Mouse (Mus musculus) embryonic facial prominence, embryonic 12.5 days (tissue): ENCODE results near the gene Ntsr1. TPM values are rescaled to one million over a fixed set of nuclear protein-coding genes. Genes with fewer than 3 reads are reported as not detected.
A peak's percentile ranks its signal among the peaks of the same experiment; 100 is the strongest.

Experiments used
- ATAC-seq: fragments of 200-750 bp; cut with Nextera tagmentation; 2 replicates; pipeline ENCODE4 v1.8.0; 2017; ENCODE audit not compliant: insufficient number of reproducible peaks, insufficient read depth, low FRiP score, low TSS enrichment
- H3K27ac ChIP-seq: fragments of 300-500 bp; sonication (generic); 2 replicates; pipeline ENCODE4 v1.5.1; 2016; ENCODE audit warnings: mild to moderate bottlenecking
- H3K27me3 ChIP-seq: fragments of 300-500 bp; sonication (generic); 2 replicates; pipeline ENCODE4 v1.6.1; 2016; ENCODE audit warnings: mild to moderate bottlenecking, moderate library complexity
- H3K36me3 ChIP-seq: fragments of 300-500 bp; sonication (generic); 2 replicates; pipeline ENCODE4 v1.6.1; 2016; ENCODE audit warnings: mild to moderate bottlenecking
- H3K4me1 ChIP-seq: fragments of 300-500 bp; sonication (generic); 2 replicates; pipeline ENCODE4 v1.6.1; 2016
- H3K4me2 ChIP-seq: fragments of 300-500 bp; sonication (generic); replicated peaks from 2 replicates; pipeline ENCODE4 v1.6.1; 2016; ENCODE audit warnings: mild to moderate bottlenecking, moderate library complexity
- H3K4me3 ChIP-seq: fragments of 300-500 bp; sonication (generic); 2 replicates; pipeline ENCODE4 v1.5.1; 2016; ENCODE audit warnings: mild to moderate bottlenecking
- H3K9ac ChIP-seq: fragments of 300-500 bp; sonication (generic); 2 replicates; pipeline ENCODE4 v1.6.1; 2016; ENCODE audit warnings: mild to moderate bottlenecking, moderate library complexity
- H3K9me3 ChIP-seq: fragments of 300-500 bp; sonication (generic); 2 replicates; pipeline ENCODE4 v1.6.1; 2016; ENCODE audit warnings: mild to moderate bottlenecking, moderate library complexity
- WGBS: fragments of 180-500 bp; shearing (Covaris S2); methylation state at CpG from one replicate; pipeline ENCODE4 v1.1.7; 2016; 5-methylcytosine and 5-hydroxymethylcytosine counted together
- polyA plus RNA-seq: library from polyadenylated mRNA; unstranded; fragments of >200 nt; fragmentation: Nextera tagmentation; extraction: Ambion mirVana; gene quantifications from 2 replicates; pipeline ENCODE4 v1.2.1, GENCODE M21; 2016

Ntsr1 gene
- polyA plus RNA-seq, 1 experiment from 2014 or later, result 0.55 TPM

GRCm38 (mm10) chr2:180563841-180564240 is 64.1 kb downstream of the Ntsr1 start:
- 46% methylated on average over 5 of the region's 5 CpGs for WGBS
- no peak overlapping the region for H3K4me2 ChIP-seq
- H3K9me3 ChIP-seq, result no peaks in the 10 kb centered on the region
- H3K4me1 ChIP-seq, result peaks cover 4% of the 10 kb centered on the region
- ATAC-seq, result no peak
- H3K9ac ChIP-seq, result no peak overlapping the region
- H3K36me3 ChIP-seq, result no peaks in the 10 kb centered on the region
- H3K4me3 ChIP-seq, result no peak overlapping the region
- no peak overlapping the region for H3K27ac ChIP-seq
- H3K27me3 ChIP-seq, result 0 out of 2 replicates have a peak, but pooled peaks cover 7% of the 10 kb centered on the region

- Histone ChIP-seq H3K4me1 (peaks cover 12% of the 10 kb centered on the region), H3K4me2 (no peak overlapping the region), H3K27me3 (0 out of 2 replicates have a peak, but pooled peaks cover 10% of the 10 kb centered on the region), H3K9ac (no peak overlapping the region), H3K4me3 (no peak overlapping the region), H3K27ac (no peak overlapping the region), H3K36me3 (no peaks in the 10 kb centered on the region), H3K9me3 (no peaks in the 10 kb centered on the region)
- 36% methylated on average over 13 of the region's 13 CpGs for WGBS
- ATAC-seq, result no peak
These were observed 66.6 kb downstream of the Ntsr1 start for GRCm38 (mm10) chr2:180566240-180566913.

GRCm38 (mm10) chr2:180569028-180569643 is 69.4 kb downstream of the Ntsr1 start:
- Histone ChIP-seq H3K4me3 (no peak overlapping the region), H3K36me3 (no peaks in the 10 kb centered on the region), H3K4me2 (no peak overlapping the region), H3K27ac (peak overlapping the region; percentile 57; the same call in 1 of the 2 replicates), H3K9me3 (no peaks in the 10 kb centered on the region), H3K9ac (no peak overlapping the region), H3K27me3 (0 out of 2 replicates have a peak, but pooled peaks cover 5% of the 10 kb centered on the region), H3K4me1 (peaks cover 12% of the 10 kb centered on the region)
- 37% methylated on average over 3 of the region's 3 CpGs for WGBS
- 0 out of 2 replicates have a peak, but pooled peaks have one; percentile 41 for ATAC-seq

GRCm38 (mm10) chr2:180576482-180576881 is 76.7 kb downstream of the Ntsr1 start:
- no peak for ATAC-seq
- no peak overlapping the region for H3K9ac ChIP-seq
- no peaks in the 10 kb centered on the region for H3K36me3 ChIP-seq
- H3K4me2 ChIP-seq, result no peak overlapping the region
- H3K27me3 ChIP-seq, result 0 out of 2 replicates have a peak, but pooled peaks cover 5% of the 10 kb centered on the region
- no peak overlapping the region for H3K27ac ChIP-seq
- no peaks in the 10 kb centered on the region for H3K9me3 ChIP-seq
- no peak overlapping the region for H3K4me3 ChIP-seq
- no peaks in the 10 kb centered on the region for H3K4me1 ChIP-seq
- 53% methylated on average over 4 of the region's 4 CpGs for WGBS

- Histone ChIP-seq H3K4me1 (peaks cover 7% of the 10 kb centered on the region), H3K27ac (no peak overlapping the region), H3K4me3 (no peak overlapping the region), H3K9me3 (no peaks in the 10 kb centered on the region), H3K4me2 (no peak overlapping the region), H3K9ac (no peak overlapping the region), H3K27me3 (0 out of 2 replicates have a peak, but pooled peaks cover 5% of the 10 kb centered on the region), H3K36me3 (no peaks in the 10 kb centered on the region)
- WGBS, result 6% methylated on average over 3 of the region's 3 CpGs
- ATAC-seq, result no peak
These were observed 78.9 kb downstream of the Ntsr1 start for GRCm38 (mm10) chr2:180578686-180579085.

- no peak for ATAC-seq
- Histone ChIP-seq H3K27me3 (0 out of 2 replicates have a peak, but pooled peaks cover 5% of the 10 kb centered on the region), H3K4me1 (peaks cover 12% of the 10 kb centered on the region), H3K4me3 (no peak within 1 kb of the TSS), H3K27ac (no peak within 1 kb of the TSS), H3K9ac (no peak within 1 kb of the TSS), H3K9me3 (no peaks in the 10 kb centered on the region), H3K4me2 (no peak within 1 kb of the TSS), H3K36me3 (peaks cover 15% of the 10 kb centered on the region)
- WGBS, result 81% methylated on average over 3 of the region's 3 CpGs
These were observed 81.2 kb downstream of the Ntsr1 start, which contains the start of gene Mrgbp for GRCm38 (mm10) chr2:180581002-180581401. Mrgbp (plus strand) TSS chr2:180581304.

- no peaks in the 10 kb centered on the region for H3K27me3 ChIP-seq
- peak; percentile 61 for ATAC-seq
- WGBS, result under 1% methylated on average over 57 of the region's 57 CpGs
These were observed 82.8 kb downstream of the Ntsr1 start for GRCm38 (mm10) chr2:180582481-180583153.

GRCm38 (mm10) chr2:180583154-180583507 is 83.4 kb downstream of the Ntsr1 start:
- ATAC-seq, result 0 out of 2 replicates have a peak, but pooled peaks have one; percentile 14
- Histone ChIP-seq H3K4me3 (peak overlapping the region; percentile 91), H3K27ac (0 out of 2 replicates have a peak overlapping the region, but pooled peaks have one; percentile 54)

More at GRCm38 (mm10) chr2:180582481-180583153, 82.8 kb downstream of the Ntsr1 start:
- peak overlapping the region; percentile 94 for H3K4me2 ChIP-seq
- H3K4me3 ChIP-seq, result peak overlapping the region; percentile 91
- peak overlapping the region; percentile 54; the same call in 1 of the 2 replicates for H3K27ac ChIP-seq
- H3K9me3 ChIP-seq, result no peaks in the 10 kb centered on the region
- peaks cover 12% of the 10 kb centered on the region for H3K4me1 ChIP-seq
- peak overlapping the region; percentile 95 for H3K9ac ChIP-seq
- H3K36me3 ChIP-seq, result peaks cover 26% of the 10 kb centered on the region

GRCm38 (mm10) chr2:180588736-180589122 is 89.0 kb downstream of the Ntsr1 start:
- H3K9me3 ChIP-seq, result 0 out of 2 replicates have a peak, but pooled peaks cover 4% of the 10 kb centered on the region
- H3K4me1 ChIP-seq, result peaks cover 12% of the 10 kb centered on the region
- H3K4me2 ChIP-seq, result peak overlapping the region; percentile 71
- 48% methylated on average over 6 of the region's 6 CpGs for WGBS
- peaks cover 59% of the 10 kb centered on the region for H3K36me3 ChIP-seq
- ATAC-seq, result no peak
- H3K27me3 ChIP-seq, result no peaks in the 10 kb centered on the region
- H3K27ac ChIP-seq, result peak overlapping the region; percentile 91
- H3K4me3 ChIP-seq, result peak overlapping the region; percentile 90
- peak overlapping the region; percentile 90 for H3K9ac ChIP-seq

More at GRCm38 (mm10) chr2:180583154-180583507, 83.4 kb downstream of the Ntsr1 start:
- peak overlapping the region; percentile 94 for H3K4me2 ChIP-seq
- peak overlapping the region; percentile 95 for H3K9ac ChIP-seq
- H3K27me3 ChIP-seq, result no peaks in the 10 kb centered on the region
- H3K4me1 ChIP-seq, result peaks cover 12% of the 10 kb centered on the region
- no peaks in the 10 kb centered on the region for H3K9me3 ChIP-seq
- 33% methylated on average over 6 of the region's 7 CpGs for WGBS
- peaks cover 26% of the 10 kb centered on the region for H3K36me3 ChIP-seq

- under 1% methylated on average over 63 of the region's 67 CpGs for WGBS
These were observed 89.5 kb downstream of the Ntsr1 start, which contains the start of gene Ogfr for GRCm38 (mm10) chr2:180589123-180589831. Ogfr (plus strand) TSS chr2:180589245.

More at GRCm38 (mm10) chr2:180589123-180589831, 89.5 kb downstream of the Ntsr1 start, which contains the start of gene Ogfr:
- Histone ChIP-seq H3K27me3 (no peaks in the 10 kb centered on the region), H3K9me3 (0 out of 2 replicates have a peak, but pooled peaks cover 4% of the 10 kb centered on the region), H3K4me1 (peaks cover 8% of the 10 kb centered on the region), H3K27ac (peak within 1 kb of the TSS; percentile 91), H3K9ac (peak within 1 kb of the TSS; percentile 90), H3K4me2 (peak within 1 kb of the TSS; percentile 71), H3K36me3 (peaks cover 64% of the 10 kb centered on the region), H3K4me3 (peak within 1 kb of the TSS; percentile 90)
- peak; percentile 84 for ATAC-seq
